Mouse (Mus musculus) cerebellum, postnatal 14 days (tissue): ENCODE measurements around the gene Spata31d1c.

ENCODE experiments used
- DNase-seq, 2 experiments: peaks; one replicate each; pipeline ENCODE4 v3.0.0; 2021; ENCODE audit warnings: mixed read lengths in 2 of 2

The Spata31d1c gene

GRCm38 (mm10) chr13:65032758-65033157 is at the start of gene Spata31d1c:
Spata31d1c (plus strand) TSS chr13:65033058.
- DNase-seq, result no peak

GRCm38 (mm10) chr13:64988828-64989227 is 44.0 kb upstream of the Spata31d1c start:
- DNase-seq, result no peak

GRCm38 (mm10) chr13:65005414-65005813 is 27.4 kb upstream of the Spata31d1c start:
- DNase-seq, result no peak

GRCm38 (mm10) chr13:65006760-65007159 is 26.1 kb upstream of the Spata31d1c start:
- no peak for DNase-seq

- no peak for DNase-seq
These were observed 24.9 kb upstream of the Spata31d1c start for GRCm38 (mm10) chr13:65007971-65008370.

- no peak for DNase-seq
These were observed 21.7 kb upstream of the Spata31d1c start for GRCm38 (mm10) chr13:65011052-65011738.

GRCm38 (mm10) chr13:65035057-65035456 is 2.2 kb downstream of the Spata31d1c start:
- DNase-seq, result peak in 1 of 2 experiments; percentile 1

GRCm38 (mm10) chr13:65052660-65053059 is 19.8 kb downstream of the Spata31d1c start, which contains the start of gene Prss47:
Prss47 (minus strand) TSS chr13:65052760.
- no peak for DNase-seq

GRCm38 (mm10) chr13:65069969-65070368 is 37.1 kb downstream of the Spata31d1c start:
- DNase-seq, result no peak
